Mouse (Mus musculus): Measurements from ENCODE around the gene Nostrin. TPM values are rescaled to one million over a fixed set of nuclear protein-coding genes. Genes with fewer than 3 reads are reported as not detected.

Gene Nostrin
- polyA plus RNA-seq, 1 experiment from 2014 or later, result 1.2 TPM

DNA sequence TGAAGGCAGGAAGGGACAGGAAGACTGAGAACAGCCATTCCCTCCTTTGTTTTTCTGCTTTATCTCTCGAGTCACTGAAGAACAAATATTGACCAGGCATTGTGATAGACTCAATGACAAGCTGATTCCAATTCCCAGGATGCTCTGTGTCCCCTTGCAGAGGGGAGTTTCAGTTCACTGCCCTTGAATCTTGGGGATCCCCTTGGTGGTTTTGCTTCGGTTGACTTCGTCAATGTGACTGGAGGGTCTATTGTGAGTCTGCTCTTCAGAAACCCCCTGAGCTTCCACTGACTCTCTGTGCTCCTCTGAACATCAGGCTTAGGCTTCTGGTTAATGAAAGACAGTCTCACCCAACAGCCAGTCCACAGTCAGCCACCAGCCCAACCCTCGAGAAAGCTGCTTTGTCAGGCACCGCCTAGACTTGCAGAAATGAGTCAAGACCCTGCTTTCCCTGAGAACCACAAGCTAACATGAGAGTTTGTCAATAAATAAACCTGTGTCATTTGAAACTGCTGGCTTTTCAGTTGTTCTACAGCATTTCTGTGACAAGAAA is 3.0 kb upstream of the Nostrin start:
- no peak overlapping the region for H3K9ac ChIP-seq (replicated peaks)
- no peaks in the 10 kb centered on the region for H3K9me3 ChIP-seq
- H3K27ac ChIP-seq (replicated peaks), result no peak overlapping the region
- no peaks in the 10 kb centered on the region for H3K36me3 ChIP-seq
- H3K4me2 ChIP-seq (replicated peaks), result no peak overlapping the region
- no peak for ATAC-seq (replicated peaks)
- 64% methylated on average over 5 of the region's 5 CpGs for WGBS
- no peak overlapping the region for H3K4me3 ChIP-seq
- no peaks in the 10 kb centered on the region for H3K27me3 ChIP-seq
- H3K4me1 ChIP-seq, result no peaks in the 10 kb centered on the region

DNA sequence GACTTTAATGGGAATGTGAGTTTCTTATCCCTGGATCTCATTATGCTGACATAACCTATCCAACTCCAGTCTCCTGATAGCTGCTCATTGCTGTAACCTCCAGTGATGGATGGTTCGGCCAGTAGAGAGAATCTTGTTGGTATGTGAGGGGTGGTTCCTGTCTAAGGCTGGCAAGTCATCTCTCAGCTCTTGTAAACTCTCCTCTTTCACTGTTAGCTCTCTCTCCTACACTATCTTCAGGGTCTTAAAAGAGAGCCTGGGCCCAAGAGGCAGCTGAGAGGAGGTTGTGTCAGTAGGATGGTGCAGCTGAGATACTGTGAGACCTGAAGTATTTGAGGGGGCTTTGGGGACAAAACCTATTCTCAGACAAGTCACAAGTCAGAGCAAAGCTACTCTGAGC is 1.4 kb upstream of the Nostrin start:
- H3K4me3 ChIP-seq, result no peak overlapping the region
- no peak overlapping the region for H3K4me2 ChIP-seq (replicated peaks)
- no peak for ATAC-seq (replicated peaks)
- no peaks in the 10 kb centered on the region for H3K9me3 ChIP-seq
- H3K36me3 ChIP-seq, result no peaks in the 10 kb centered on the region
- WGBS, result 83% methylated on average over 1 of the region's 1 CpGs
- H3K27ac ChIP-seq (replicated peaks), result no peak overlapping the region
- no peaks in the 10 kb centered on the region for H3K27me3 ChIP-seq
- H3K4me1 ChIP-seq, result no peaks in the 10 kb centered on the region
- H3K9ac ChIP-seq (replicated peaks), result no peak overlapping the region

GRCm38 (mm10) chr2:69134937-69135336 is 663 bp upstream of the Nostrin start:
- no peaks in the 10 kb centered on the region for H3K9me3 ChIP-seq
- no peak overlapping the region; the same call in 1 of the 2 replicates for H3K27ac ChIP-seq (replicated peaks)
- H3K36me3 ChIP-seq, result no peaks in the 10 kb centered on the region
- H3K4me3 ChIP-seq, result no peak overlapping the region
- H3K4me1 ChIP-seq, result no peaks in the 10 kb centered on the region
- no peak for ATAC-seq (replicated peaks)
- no peak overlapping the region for H3K4me2 ChIP-seq (replicated peaks)
- H3K9ac ChIP-seq (replicated peaks), result no peak overlapping the region
- WGBS, result 69% methylated on average over 9 of the region's 9 CpGs
- no peaks in the 10 kb centered on the region for H3K27me3 ChIP-seq

- Histone ChIP-seq H3K4me2 (replicated peaks) (no peak overlapping the region), H3K36me3 (no peaks in the 10 kb centered on the region), H3K27me3 (no peaks in the 10 kb centered on the region), H3K4me3 (no peak overlapping the region), H3K9me3 (no peaks in the 10 kb centered on the region), H3K4me1 (no peaks in the 10 kb centered on the region), H3K27ac (replicated peaks) (no peak overlapping the region), H3K9ac (replicated peaks) (no peak overlapping the region)
- ATAC-seq (replicated peaks), result no peak
- 91% methylated on average over 10 of the region's 10 CpGs for WGBS
These were observed 1.9 kb downstream of the Nostrin start for GRCm38 (mm10) chr2:69137406-69138084.

DNA sequence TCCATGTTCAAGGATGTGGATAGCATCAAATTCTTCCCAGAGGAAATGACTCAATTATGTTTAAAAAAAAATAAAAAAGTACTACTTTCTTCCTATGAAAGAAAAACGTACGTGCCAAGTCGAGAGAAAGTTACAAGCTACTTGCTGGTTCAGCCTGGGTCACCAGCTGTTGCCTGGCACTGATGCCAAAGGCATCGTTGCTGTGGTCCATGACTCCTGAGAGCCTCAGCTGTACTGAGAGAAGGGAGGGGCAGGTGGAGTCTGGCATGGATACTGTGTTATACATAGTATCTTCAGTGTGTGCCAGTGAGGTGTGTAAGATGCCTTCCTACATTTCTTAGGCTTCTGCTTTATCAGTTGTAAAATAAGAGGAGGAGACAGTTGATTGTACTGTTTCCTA is 3.2 kb downstream of the Nostrin start:
- no peaks in the 10 kb centered on the region for H3K4me1 ChIP-seq
- WGBS, result 69% methylated on average over 4 of the region's 4 CpGs
- H3K4me2 ChIP-seq (replicated peaks), result no peak overlapping the region
- H3K9ac ChIP-seq (replicated peaks), result no peak overlapping the region
- ATAC-seq (replicated peaks), result no peak
- H3K4me3 ChIP-seq, result no peak overlapping the region
- H3K36me3 ChIP-seq, result no peaks in the 10 kb centered on the region
- no peaks in the 10 kb centered on the region for H3K9me3 ChIP-seq
- H3K27ac ChIP-seq (replicated peaks), result no peak overlapping the region
- H3K27me3 ChIP-seq, result no peaks in the 10 kb centered on the region

DNA sequence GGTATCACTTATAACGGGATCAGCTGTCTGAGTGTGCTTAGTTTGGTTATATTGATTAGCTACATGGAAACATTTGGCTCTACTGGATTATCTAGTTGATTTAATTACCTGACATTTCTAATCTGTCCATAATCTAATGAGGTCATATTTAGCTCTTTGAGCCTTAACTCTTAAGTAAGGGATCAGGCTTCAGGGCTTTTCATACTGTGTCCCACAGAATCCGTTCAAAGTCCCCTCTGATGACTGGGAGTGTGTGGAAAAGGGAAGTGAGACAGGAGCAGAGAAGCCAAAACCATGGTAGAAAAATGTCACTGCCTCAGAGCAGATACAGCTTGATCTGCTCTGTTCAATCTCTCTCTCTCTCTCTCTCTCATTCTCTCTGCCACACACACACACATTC is 4.6 kb downstream of the Nostrin start:
- H3K9ac ChIP-seq (replicated peaks), result no peak overlapping the region
- no peak overlapping the region for H3K27ac ChIP-seq (replicated peaks)
- no peak overlapping the region for H3K4me3 ChIP-seq
- no peaks in the 10 kb centered on the region for H3K9me3 ChIP-seq
- 67% methylated on average over 2 of the region's 2 CpGs for WGBS
- H3K4me2 ChIP-seq (replicated peaks), result no peak overlapping the region
- no peak for ATAC-seq (replicated peaks)
- no peaks in the 10 kb centered on the region for H3K27me3 ChIP-seq
- H3K36me3 ChIP-seq, result no peaks in the 10 kb centered on the region
- H3K4me1 ChIP-seq, result no peaks in the 10 kb centered on the region

GRCm38 (mm10) chr2:69140816-69141215 is 5.2 kb downstream of the Nostrin start:
- no peaks in the 10 kb centered on the region for H3K36me3 ChIP-seq
- H3K27me3 ChIP-seq, result no peaks in the 10 kb centered on the region
- H3K4me2 ChIP-seq (replicated peaks), result no peak overlapping the region
- H3K4me1 ChIP-seq, result no peaks in the 10 kb centered on the region
- H3K4me3 ChIP-seq, result no peak overlapping the region
- ATAC-seq (replicated peaks), result no peak
- no peak overlapping the region for H3K27ac ChIP-seq (replicated peaks)
- WGBS, result 70% methylated on average over 4 of the region's 4 CpGs
- H3K9me3 ChIP-seq, result no peaks in the 10 kb centered on the region
- H3K9ac ChIP-seq (replicated peaks), result no peak overlapping the region

GRCm38 (mm10) chr2:69148691-69149090 is 13.1 kb downstream of the Nostrin start:
- no peak overlapping the region for H3K9ac ChIP-seq (replicated peaks)
- H3K9me3 ChIP-seq, result no peaks in the 10 kb centered on the region
- H3K27me3 ChIP-seq, result no peaks in the 10 kb centered on the region
- H3K27ac ChIP-seq (replicated peaks), result no peak overlapping the region
- no peak overlapping the region for H3K4me3 ChIP-seq
- ATAC-seq (replicated peaks), result no peak
- 79% methylated on average over 3 of the region's 3 CpGs for WGBS
- no peaks in the 10 kb centered on the region for H3K4me1 ChIP-seq
- H3K4me2 ChIP-seq (replicated peaks), result no peak overlapping the region
- no peaks in the 10 kb centered on the region for H3K36me3 ChIP-seq

- WGBS, result 92% methylated on average over 10 of the region's 10 CpGs
- H3K9me3 ChIP-seq, result no peaks in the 10 kb centered on the region
These were observed 13.6 kb downstream of the Nostrin start for GRCm38 (mm10) chr2:69149154-69149553.

GRCm38 (mm10) chr2:69150841-69151240 is 15.2 kb downstream of the Nostrin start:
- no peak overlapping the region for H3K9ac ChIP-seq (replicated peaks)
- no peaks in the 10 kb centered on the region for H3K4me1 ChIP-seq
- no peaks in the 10 kb centered on the region for H3K27me3 ChIP-seq
- H3K4me2 ChIP-seq (replicated peaks), result no peak overlapping the region
- no peak overlapping the region for H3K4me3 ChIP-seq
- no peak for ATAC-seq (replicated peaks)
- H3K36me3 ChIP-seq, result no peaks in the 10 kb centered on the region
- 44% methylated on average over 5 of the region's 5 CpGs for WGBS
- H3K9me3 ChIP-seq, result no peaks in the 10 kb centered on the region
- no peak overlapping the region for H3K27ac ChIP-seq (replicated peaks)

More at GRCm38 (mm10) chr2:69149154-69149553, 13.6 kb downstream of the Nostrin start:
- Histone ChIP-seq H3K4me2 (replicated peaks) (no peak overlapping the region), H3K9ac (replicated peaks) (no peak overlapping the region), H3K4me1 (no peaks in the 10 kb centered on the region), H3K4me3 (no peak overlapping the region), H3K36me3 (no peaks in the 10 kb centered on the region), H3K27me3 (no peaks in the 10 kb centered on the region), H3K27ac (replicated peaks) (no peak overlapping the region)
- ATAC-seq (replicated peaks), result no peak

DNA sequence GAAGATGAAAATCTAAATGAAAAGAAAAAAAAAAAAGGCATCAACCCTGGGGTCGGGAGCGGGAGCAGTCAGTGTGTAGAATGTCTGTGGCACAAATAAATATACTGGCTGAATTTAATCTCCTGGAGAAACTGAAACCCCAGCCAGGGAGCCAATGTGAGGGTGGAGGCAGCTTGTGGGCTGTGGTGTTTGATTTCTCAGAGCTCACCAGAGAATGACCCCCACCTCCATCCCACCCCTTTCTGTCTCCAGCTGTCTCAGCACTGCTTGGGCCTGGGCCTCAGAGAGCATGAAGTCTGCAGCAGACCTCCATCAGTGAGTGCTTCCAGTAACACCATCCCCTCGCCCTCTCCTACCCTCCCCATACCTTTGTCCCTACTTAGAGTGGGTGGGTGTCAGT is 20.3 kb downstream of the Nostrin start:
- Histone ChIP-seq H3K27me3 (no peaks in the 10 kb centered on the region), H3K4me3 (no peak overlapping the region), H3K9me3 (no peaks in the 10 kb centered on the region), H3K27ac (replicated peaks) (no peak overlapping the region), H3K36me3 (no peaks in the 10 kb centered on the region), H3K9ac (replicated peaks) (no peak overlapping the region), H3K4me1 (no peaks in the 10 kb centered on the region), H3K4me2 (replicated peaks) (no peak overlapping the region)
- WGBS, result 77% methylated on average over 3 of the region's 3 CpGs
- ATAC-seq (replicated peaks), result no peak

- no peaks in the 10 kb centered on the region for H3K9me3 ChIP-seq
- H3K27ac ChIP-seq (replicated peaks), result no peak overlapping the region
- H3K4me1 ChIP-seq, result no peaks in the 10 kb centered on the region
- ATAC-seq (replicated peaks), result no peak
- WGBS, result 67% methylated on average over 7 of the region's 7 CpGs
- no peaks in the 10 kb centered on the region for H3K36me3 ChIP-seq
- H3K4me2 ChIP-seq (replicated peaks), result no peak overlapping the region
- H3K27me3 ChIP-seq, result no peaks in the 10 kb centered on the region
- no peak overlapping the region for H3K4me3 ChIP-seq
- H3K9ac ChIP-seq (replicated peaks), result no peak overlapping the region
These were observed 20.7 kb downstream of the Nostrin start for GRCm38 (mm10) chr2:69156283-69156682.

GRCm38 (mm10) chr2:69158907-69159306 is 23.3 kb downstream of the Nostrin start:
- no peaks in the 10 kb centered on the region for H3K27me3 ChIP-seq
- no peaks in the 10 kb centered on the region for H3K36me3 ChIP-seq
- no peak overlapping the region for H3K9ac ChIP-seq (replicated peaks)
- no peak for ATAC-seq (replicated peaks)
- H3K4me3 ChIP-seq, result no peak overlapping the region
- no peaks in the 10 kb centered on the region for H3K4me1 ChIP-seq
- no peaks in the 10 kb centered on the region for H3K9me3 ChIP-seq
- no peak overlapping the region for H3K27ac ChIP-seq (replicated peaks)
- H3K4me2 ChIP-seq (replicated peaks), result no peak overlapping the region
